11 mouse cellular contexts compared by ENCODE assay signal in the genomic region with DNA sequence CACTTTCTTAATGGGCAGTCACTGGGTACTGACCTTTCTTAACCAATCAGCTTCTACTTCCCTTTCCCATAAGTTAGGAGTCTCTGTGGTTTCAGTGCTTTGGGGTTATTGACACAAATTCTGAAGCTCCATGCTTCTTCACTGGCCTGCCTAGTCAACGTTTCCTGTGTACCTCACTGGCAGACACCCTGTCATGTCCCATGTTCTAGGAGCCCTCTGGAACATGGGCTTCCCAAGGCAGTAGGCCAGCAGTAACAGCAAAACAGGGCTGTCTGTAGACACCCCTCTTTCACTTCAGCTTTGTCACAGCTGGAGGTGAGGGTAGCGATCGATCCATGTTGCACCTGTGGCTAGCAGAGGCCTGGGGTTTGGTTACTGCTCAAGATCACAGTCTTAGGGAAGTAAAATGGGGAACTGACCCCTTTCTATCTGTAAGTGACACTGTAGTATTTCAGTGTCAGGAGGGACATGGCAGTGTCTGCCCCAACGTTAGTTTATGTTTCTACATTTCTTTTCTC. TPM values are rescaled to one million over a fixed set of nuclear protein-coding genes. Genes with fewer than 3 reads are reported as not detected.
A peak's percentile ranks its signal among the peaks of the same experiment; 100 is the strongest.
DNase-seq lines count a peak whose midpoint lies in the region; ATAC-seq and TF ChIP-seq lines count a peak whose summit lies in the region.
"Had no signal": no experiment of that assay in that cellular context is flagged by ENCODE, and none has a peak within 500 bp of the region (broad histone marks: within the 10 kb centered on the region; RNA-seq: fewer than 3 reads in every experiment).

No protein-coding gene starts in this region.

- H3K4me2 ChIP-seq in liver, embryonic 11.5 days, result peak overlapping the region; percentile 3
- H3K4me2 ChIP-seq in forebrain, embryonic 16.5 days (ENCODE audit: low read length), result no peak overlapping the region
- H3K4me2 ChIP-seq: limb, embryonic 12.5 days; neural tube, embryonic 13.5 days had no signal

- TF ChIP-seq EP300 in MEL (IDR thresholded peaks at IDR 0.05; ENCODE audit: low read depth in 1 of 2, low read length in 2 of 2), result peak in 1 of 2 experiments; percentile 58; a peak in 2 of 4 replicates

- WGBS in liver, embryonic 11.5 days, result 52% methylated on average over 4 of the region's 4 CpGs
- 16% methylated on average over 4 of the region's 4 CpGs for WGBS in spleen, adult 2 months
- WGBS in forebrain, embryonic 16.5 days, result 86% methylated on average over 4 of the region's 4 CpGs

- intact Hi-C loops in left cerebral cortex, adult 2 months (cut with DNase I), result loop anchor here (5.0 kb wide), 2 partner anchors 88 to 108 kb away; no protein-coding TSS in a partner anchor
- intact Hi-C loops in left cerebral cortex, postnatal 14 days (cut with DNase I), result loop anchor here (5.0 kb wide), 1 partner anchor 43 kb away; no protein-coding TSS in a partner anchor

- no peaks in the 10 kb centered on the region for H3K27me3 ChIP-seq in MEL (ENCODE audit: control insufficient read depth in 1 of 2, insufficient read depth in 2 of 2, low read length in 2 of 2)
- no peaks in the 10 kb centered on the region for H3K27me3 ChIP-seq in liver, embryonic 11.5 days (replicated peaks; ENCODE audit: control insufficient read depth, insufficient read depth, low read length)
- H3K27me3 ChIP-seq in spleen, adult 2 months (ENCODE audit: control insufficient read depth, insufficient read depth, low read length), result no peaks in the 10 kb centered on the region
- H3K27me3 ChIP-seq in forebrain, embryonic 16.5 days (replicated peaks; ENCODE audit: control insufficient read depth, insufficient read depth, low read length), result no peaks in the 10 kb centered on the region
- H3K27me3 ChIP-seq: limb, embryonic 12.5 days; neural tube, embryonic 13.5 days; Patski had no signal

- peaks cover 0 to 45% of the 10 kb centered on the region in 2 experiments; a peak in 2 of 4 replicates for H3K36me3 ChIP-seq in MEL (ENCODE audit: control insufficient read depth in 1 of 2, insufficient read depth in 2 of 2, low read length in 2 of 2)
- H3K36me3 ChIP-seq in liver, embryonic 11.5 days (ENCODE audit: control insufficient read depth, insufficient read depth, low read length), result 0 out of 2 replicates have a peak, but pooled peaks cover 4% of the 10 kb centered on the region
- no peaks in the 10 kb centered on the region for H3K36me3 ChIP-seq in spleen, adult 2 months (ENCODE audit: control insufficient read depth, insufficient read depth, low read length)
- no peaks in the 10 kb centered on the region for H3K36me3 ChIP-seq in forebrain, embryonic 16.5 days (ENCODE audit: control insufficient read depth, insufficient read depth)
- H3K36me3 ChIP-seq: neural tube, embryonic 13.5 days had no signal

- peaks cover 7 to 56% of the 10 kb centered on the region in 2 experiments for H3K4me1 ChIP-seq in MEL (ENCODE audit: control insufficient read depth in 1 of 2, insufficient read depth in 2 of 2, low read length in 2 of 2)
- peaks cover 72% of the 10 kb centered on the region for H3K4me1 ChIP-seq in liver, embryonic 11.5 days (replicated peaks; ENCODE audit: control insufficient read depth, insufficient read depth, low read length)
- H3K4me1 ChIP-seq in spleen, adult 2 months (ENCODE audit: control insufficient read depth, insufficient read depth, insufficient read length), result peaks cover 62% of the 10 kb centered on the region
- H3K4me1 ChIP-seq in forebrain, embryonic 16.5 days (replicated peaks; ENCODE audit: control insufficient read depth, insufficient read depth, low read length), result peaks cover 18% of the 10 kb centered on the region

- no peak for ATAC-seq in liver, embryonic 11.5 days (replicated peaks; ENCODE audit: low FRiP score)
- no peak for ATAC-seq in forebrain, embryonic 16.5 days

- no peak for DNase-seq in left cerebral cortex, adult 2 months (ENCODE audit: extremely low spot score in 1 of 2, low spot score in 2 of 2)
- no peak for DNase-seq in left cerebral cortex, postnatal 14 days (ENCODE audit: low spot score in 2 of 2)
- DNase-seq in MEL (ENCODE audit: low read depth, low spot score), result peak; percentile 78
- DNase-seq in liver, embryonic 11.5 days (ENCODE audit: low spot score), result no peak
- DNase-seq in spleen, adult 2 months (ENCODE audit: low read depth in 1 of 2, low spot score in 2 of 2), result peak; percentile 68 to 78
- DNase-seq in kidney, adult 11 months, result no peak
- no peak for DNase-seq in right cerebral cortex, adult 18-20 months

- H3K9ac ChIP-seq in MEL (ENCODE audit: control insufficient read depth, low read depth, low read length, poor library complexity, severe bottlenecking), result peak overlapping the region; percentile 43
- no peak overlapping the region for H3K9ac ChIP-seq in liver, embryonic 11.5 days (ENCODE audit: low read depth, low read length)
- no peak overlapping the region for H3K9ac ChIP-seq in forebrain, embryonic 16.5 days (replicated peaks; ENCODE audit: low read depth, low read length)
- H3K9ac ChIP-seq: limb, embryonic 12.5 days; neural tube, embryonic 13.5 days had no signal

- H3K27ac ChIP-seq in left cerebral cortex, adult 2 months, result peak overlapping the region; percentile 69
- peak overlapping the region; percentile 78 for H3K27ac ChIP-seq in MEL (ENCODE audit: control insufficient read depth, low read depth, low read length)
- peak overlapping the region; percentile 30; the same call in 1 of the 2 replicates for H3K27ac ChIP-seq in liver, embryonic 11.5 days (ENCODE audit: low read depth, low read length)
- peak overlapping the region; percentile 93 for H3K27ac ChIP-seq in spleen, adult 2 months (ENCODE audit: insufficient read depth, low read length)
- no peak overlapping the region for H3K27ac ChIP-seq in forebrain, embryonic 16.5 days (ENCODE audit: low read length)
- H3K27ac ChIP-seq: limb, embryonic 12.5 days; neural tube, embryonic 13.5 days had no signal

- peaks cover 90% of the 10 kb centered on the region for H3K79me2 ChIP-seq in MEL (ENCODE audit: control insufficient read depth, insufficient read depth, low read length, poor library complexity)

- no peaks in the 10 kb centered on the region for H3K9me3 ChIP-seq in MEL (replicated peaks; ENCODE audit: insufficient read depth, low read length)
- H3K9me3 ChIP-seq in liver, embryonic 11.5 days (ENCODE audit: control insufficient read depth, low read length), result no peaks in the 10 kb centered on the region
- no peaks in the 10 kb centered on the region for H3K9me3 ChIP-seq in forebrain, embryonic 16.5 days (ENCODE audit: control insufficient read depth, low read length)
- H3K9me3 ChIP-seq: limb, embryonic 12.5 days; neural tube, embryonic 13.5 days had no signal

- no peak for TF ChIP-seq POLR2A in MEL (IDR thresholded peaks at IDR 0.05; ENCODE audit: control insufficient read depth in 1 of 2, insufficient read depth in 1 of 2, low read depth in 1 of 2, low read length in 2 of 2, poor library complexity in 1 of 2)
- 0 out of 2 replicates have a peak, but pooled peaks have one; percentile 0 for TF ChIP-seq POLR2A in spleen, adult 2 months (IDR thresholded peaks at IDR 0.05; ENCODE audit: low read depth, low read length)

- TF ChIP-seq RAD21 in MEL (IDR thresholded peaks at IDR 0.05; ENCODE audit: low read depth, low read length), result no peak

- H3K4me3 ChIP-seq in left cerebral cortex, adult 2 months, result no peak overlapping the region
- H3K4me3 ChIP-seq in MEL (ENCODE audit: control insufficient read depth in 1 of 2, insufficient read depth in 1 of 2, low read depth in 2 of 2, low read length in 2 of 2), result peak overlapping the region in 1 of 2 experiments; percentile 18; a peak in 2 of 4 replicates
- no peak overlapping the region for H3K4me3 ChIP-seq in liver, embryonic 11.5 days (ENCODE audit: low read depth, low read length)
- no peak overlapping the region for H3K4me3 ChIP-seq in spleen, adult 2 months (ENCODE audit: extremely low read depth, insufficient read depth, insufficient read length)
- H3K4me3 ChIP-seq in forebrain, embryonic 16.5 days (replicated peaks; ENCODE audit: low read length), result no peak overlapping the region
- H3K4me3 ChIP-seq: limb, embryonic 12.5 days; neural tube, embryonic 13.5 days had no signal

- no peak for TF ChIP-seq CTCF in left cerebral cortex, adult 2 months (IDR thresholded peaks at IDR 0.05)
- TF ChIP-seq CTCF in MEL (IDR thresholded peaks at IDR 0.05 in 2 of 3, conservative IDR thresholded peaks at IDR 0.05 in 1 of 3; ENCODE audit: control insufficient read depth in 1 of 3, insufficient read depth in 1 of 3, low read depth in 2 of 3, low read length in 3 of 3, poor library complexity in 1 of 3, severe bottlenecking in 1 of 3), result no peak
- TF ChIP-seq CTCF in spleen, adult 2 months (IDR thresholded peaks at IDR 0.05; ENCODE audit: extremely low read depth, insufficient read depth, insufficient read length, insufficient replicate concordance), result no peak

TF ChIP-seq in MEL, 35 proteins besides CTCF, POLR2A, EP300 and RAD21:
- TF ChIP-seq KAT2A (conservative IDR thresholded peaks at IDR 0.05; ENCODE audit: low read depth, low read length) (no peak), MAX (IDR thresholded peaks at IDR 0.05; ENCODE audit: low read length) (no peak), TAL1 (IDR thresholded peaks at IDR 0.05; ENCODE audit: low read length) (peak; percentile 38)

RNA-seq across cellular contexts. Expression of a gene that starts 4.6 kb away (rescaled TPM):
- 100 to 1,000 TPM; 102 to 108 TPM for total RNA-seq in left cerebral cortex, adult 2 months (2021)
- total RNA-seq in left cerebral cortex, postnatal 14 days (2021), result 100 to 1,000 TPM; 118 to 124 TPM
- 69.7 and 77.0 TPM in 2 replicates for total RNA-seq in MEL (2012; rRNA removed)
- polyA plus RNA-seq in MEL (2012; ENCODE audit: insufficient read depth in 1 of 2, insufficient read length in 2 of 2, low read depth in 1 of 2, low replicate concordance in 2 of 2, missing spikeins in 1 of 2), result 10 to 100 TPM; 57.2 to 88.3 TPM
- polyA plus RNA-seq in liver, embryonic 11.5 days (2014; fragmentation: Nextera tagmentation; extraction: Ambion mirVana), result 15.2 and 16.5 TPM in 2 replicates
- 75.1 and 95.9 TPM in 2 replicates for polyA plus RNA-seq in spleen, adult 2 months (2012; rRNA removed)
- polyA plus RNA-seq in forebrain, embryonic 16.5 days (2015; fragmentation: Nextera tagmentation; extraction: Ambion mirVana), result 22.0 and 22.5 TPM in 2 replicates

Comparison
In these comparisons a context has a peak if more than half of its experiments do, and no peak if none do; other contexts are left out.
1. DNase-seq: peak in MEL (single experiment) and spleen, adult 2 months (2 of 2); none in left cerebral cortex, adult 2 months (0 of 2), left cerebral cortex, postnatal 14 days (0 of 2), liver, embryonic 11.5 days (single experiment), kidney, adult 11 months (single experiment) and right cerebral cortex, adult 18-20 months (single experiment).